Mouse (Mus musculus): ENCODE measurements around the gene Cacnb2. TPM values are rescaled to one million over a fixed set of nuclear protein-coding genes. Genes with fewer than 3 reads are reported as not detected.

Cacnb2 gene
- polyA plus RNA-seq, 1 experiment from 2014 or later, result 2.2 TPM

DNA sequence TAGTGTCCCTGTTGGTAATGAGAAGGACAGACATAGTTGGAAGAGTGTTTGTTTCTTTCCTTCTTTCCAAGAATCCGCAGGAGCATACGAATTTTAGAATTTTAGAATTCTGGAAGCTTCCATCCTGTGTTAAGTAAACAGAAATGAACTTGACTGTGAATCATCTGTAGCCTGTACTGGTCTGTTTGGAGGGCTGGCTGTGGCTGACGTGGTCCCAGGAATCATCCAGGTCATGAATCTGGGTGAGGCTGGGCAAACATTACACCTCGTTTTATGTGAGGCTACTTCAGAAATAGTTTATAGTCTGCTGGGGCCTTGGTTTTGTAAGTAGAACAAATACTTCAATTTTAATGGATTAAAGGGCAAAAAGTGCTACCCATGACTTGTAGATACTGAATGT lies 18.0 kb downstream of the Cacnb2 start:
- Histone ChIP-seq H3K4me3 (no peak overlapping the region), H3K36me3 (replicated peaks) (no peaks in the 10 kb centered on the region), H3K27ac (replicated peaks) (no peak overlapping the region), H3K9me3 (no peaks in the 10 kb centered on the region), H3K4me1 (no peaks in the 10 kb centered on the region), H3K27me3 (replicated peaks; ENCODE audit: low read depth, poor library complexity, severe bottlenecking) (no peaks in the 10 kb centered on the region)
- WGBS, result 84% methylated on average over 4 of the region's 4 CpGs
- DNase-seq (ENCODE audit: low spot score), result no peak

DNA sequence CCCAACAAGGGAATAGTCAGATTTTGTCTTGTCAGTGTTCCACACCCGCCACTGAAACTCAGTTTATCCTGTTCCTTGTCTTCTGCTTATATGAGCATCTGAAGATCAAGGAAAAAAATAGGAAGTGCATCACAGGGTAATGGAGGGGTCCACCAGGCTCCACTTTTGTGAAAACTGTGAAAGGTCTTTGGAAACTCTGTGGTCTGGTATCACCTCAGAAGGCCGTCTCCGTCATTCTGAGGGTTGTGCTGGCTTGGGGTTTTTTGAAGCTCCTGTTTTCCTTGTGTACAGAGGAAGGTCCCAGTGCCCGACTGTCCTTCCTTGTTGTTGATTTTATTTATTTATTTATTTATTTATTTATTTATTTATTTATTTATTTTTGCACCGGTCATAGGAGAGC lies 20.9 kb downstream of the Cacnb2 start:
- no peak for DNase-seq (ENCODE audit: low spot score)
- H3K9me3 ChIP-seq, result no peaks in the 10 kb centered on the region
- H3K27me3 ChIP-seq (replicated peaks; ENCODE audit: low read depth, poor library complexity, severe bottlenecking), result no peaks in the 10 kb centered on the region
- WGBS, result 88% methylated on average over 5 of the region's 5 CpGs
- no peaks in the 10 kb centered on the region; the same call in 1 of the 2 replicates for H3K4me1 ChIP-seq
- no peak overlapping the region for H3K4me3 ChIP-seq
- H3K36me3 ChIP-seq (replicated peaks), result no peaks in the 10 kb centered on the region
- H3K27ac ChIP-seq (replicated peaks), result no peak overlapping the region

DNA sequence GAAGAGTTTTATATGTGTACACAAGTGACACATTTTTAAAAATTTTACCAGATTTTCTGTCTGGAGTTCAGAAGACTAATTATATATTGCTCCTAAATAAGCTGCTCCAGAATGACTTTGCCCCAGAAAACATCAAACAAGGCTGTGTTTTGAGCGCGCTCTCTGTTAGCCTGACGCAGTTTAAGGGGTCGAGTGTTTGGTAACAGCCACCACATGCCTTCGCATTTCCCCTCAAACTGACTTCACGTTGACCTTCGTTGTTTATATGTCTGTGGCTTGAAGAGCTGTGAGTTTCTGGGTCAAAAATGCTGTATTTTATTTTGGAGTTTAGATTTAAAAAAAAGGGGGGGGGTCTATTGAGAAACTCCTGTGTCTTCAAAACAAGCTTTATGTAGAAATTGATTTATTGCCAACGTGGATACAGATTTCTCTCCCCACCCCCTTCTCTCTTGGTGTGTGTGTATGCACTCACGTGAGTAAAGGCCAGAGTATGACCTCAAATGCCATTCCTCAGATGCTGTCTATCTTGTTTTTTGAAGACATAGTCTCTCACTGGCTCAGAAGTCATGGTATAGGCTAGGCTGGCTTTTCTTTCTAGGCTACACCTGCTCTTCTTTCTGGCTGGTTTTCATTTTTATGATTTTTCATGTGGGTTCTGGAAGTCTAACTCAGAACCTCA lies 27.1 kb downstream of the Cacnb2 start:
- no peak overlapping the region for H3K27ac ChIP-seq (replicated peaks)
- no peak for DNase-seq (ENCODE audit: low spot score)
- no peaks in the 10 kb centered on the region; the same call in 1 of the 2 replicates for H3K4me1 ChIP-seq
- no peaks in the 10 kb centered on the region for H3K9me3 ChIP-seq
- no peaks in the 10 kb centered on the region for H3K36me3 ChIP-seq (replicated peaks)
- no peaks in the 10 kb centered on the region for H3K27me3 ChIP-seq (replicated peaks; ENCODE audit: low read depth, poor library complexity, severe bottlenecking)
- no peak overlapping the region for H3K4me3 ChIP-seq
- 80% methylated on average over 9 of the region's 9 CpGs for WGBS

DNA sequence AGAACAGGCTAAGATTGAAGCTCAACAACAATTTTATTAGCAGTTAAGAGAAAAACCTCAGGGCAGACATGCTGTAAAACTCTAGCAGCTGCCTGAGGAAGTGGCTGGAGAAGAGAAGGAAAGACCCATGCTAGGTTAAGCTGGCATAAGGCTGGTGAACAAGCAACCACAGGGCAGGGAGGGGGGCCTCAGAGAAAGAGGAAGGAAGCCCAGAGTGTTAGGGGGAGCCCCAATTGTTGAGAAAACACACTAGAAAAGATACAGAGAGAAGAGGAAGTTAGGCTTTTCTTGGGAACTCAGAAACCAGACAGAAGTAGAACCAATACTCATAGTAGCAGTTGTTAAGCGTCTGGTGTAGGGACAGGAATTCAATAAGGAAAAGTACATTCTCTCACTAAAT lies 28.7 kb downstream of the Cacnb2 start:
- Histone ChIP-seq H3K27ac (replicated peaks) (no peak overlapping the region), H3K9me3 (no peaks in the 10 kb centered on the region), H3K36me3 (replicated peaks) (no peaks in the 10 kb centered on the region), H3K4me3 (no peak overlapping the region), H3K4me1 (no peaks in the 10 kb centered on the region; the same call in 1 of the 2 replicates), H3K27me3 (replicated peaks; ENCODE audit: low read depth, poor library complexity, severe bottlenecking) (no peaks in the 10 kb centered on the region)
- 90% methylated on average over 1 of the region's 1 CpGs for WGBS
- no peak for DNase-seq (ENCODE audit: low spot score)

DNA sequence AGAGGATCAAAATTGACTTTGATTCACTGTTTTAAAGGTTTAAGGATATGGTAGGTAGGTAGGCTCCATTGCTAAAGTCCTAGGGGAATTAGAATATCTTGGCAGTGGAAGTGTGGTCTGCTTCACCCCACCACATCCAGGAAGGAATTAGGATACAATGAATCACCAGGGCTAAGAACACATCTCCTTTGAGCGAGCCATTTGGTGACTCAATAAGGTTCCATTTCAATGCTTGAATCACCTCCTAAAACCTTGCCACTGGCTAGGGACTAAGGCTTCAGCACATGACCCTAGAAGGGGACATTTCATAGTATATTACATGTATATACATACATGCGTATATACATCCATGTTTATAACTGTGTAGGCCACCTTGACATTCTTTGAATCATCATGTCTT lies 30.3 kb downstream of the Cacnb2 start:
- 86% methylated on average over 2 of the region's 2 CpGs for WGBS
- no peaks in the 10 kb centered on the region for H3K9me3 ChIP-seq

DNA sequence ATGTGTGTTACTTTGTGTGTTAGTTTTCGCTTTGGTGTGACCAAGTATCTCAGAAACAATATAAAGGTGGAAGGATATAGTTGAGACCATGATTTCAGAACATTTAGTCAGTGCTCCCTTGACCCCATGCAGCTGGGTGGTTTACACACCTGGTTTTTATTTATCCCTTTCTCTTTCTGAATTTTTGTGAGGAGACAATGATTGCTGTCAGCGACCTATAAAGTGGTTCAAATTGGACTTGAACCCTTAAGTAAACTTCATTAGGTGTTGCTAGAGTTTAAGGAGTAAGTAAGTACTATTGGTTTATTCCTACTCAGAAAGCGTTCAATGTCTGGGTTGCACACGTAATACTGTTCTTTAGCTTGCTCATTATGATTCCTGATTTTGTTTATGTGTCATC lies 36.4 kb downstream of the Cacnb2 start:
- H3K4me3 ChIP-seq, result no peak overlapping the region
- WGBS, result 77% methylated on average over 4 of the region's 4 CpGs
- DNase-seq (ENCODE audit: low spot score), result no peak
- H3K27me3 ChIP-seq (replicated peaks; ENCODE audit: low read depth, poor library complexity, severe bottlenecking), result no peaks in the 10 kb centered on the region
- H3K9me3 ChIP-seq, result no peaks in the 10 kb centered on the region
- no peak overlapping the region for H3K27ac ChIP-seq (replicated peaks)
- no peaks in the 10 kb centered on the region for H3K36me3 ChIP-seq (replicated peaks)
- H3K4me1 ChIP-seq, result no peaks in the 10 kb centered on the region

More for the DNA sequence above, 30.3 kb downstream of the Cacnb2 start:
- Histone ChIP-seq H3K27me3 (replicated peaks; ENCODE audit: low read depth, poor library complexity, severe bottlenecking) (no peaks in the 10 kb centered on the region), H3K4me3 (no peak overlapping the region), H3K27ac (replicated peaks) (no peak overlapping the region), H3K4me1 (no peaks in the 10 kb centered on the region), H3K36me3 (replicated peaks) (no peaks in the 10 kb centered on the region)
- no peak for DNase-seq (ENCODE audit: low spot score)

DNA sequence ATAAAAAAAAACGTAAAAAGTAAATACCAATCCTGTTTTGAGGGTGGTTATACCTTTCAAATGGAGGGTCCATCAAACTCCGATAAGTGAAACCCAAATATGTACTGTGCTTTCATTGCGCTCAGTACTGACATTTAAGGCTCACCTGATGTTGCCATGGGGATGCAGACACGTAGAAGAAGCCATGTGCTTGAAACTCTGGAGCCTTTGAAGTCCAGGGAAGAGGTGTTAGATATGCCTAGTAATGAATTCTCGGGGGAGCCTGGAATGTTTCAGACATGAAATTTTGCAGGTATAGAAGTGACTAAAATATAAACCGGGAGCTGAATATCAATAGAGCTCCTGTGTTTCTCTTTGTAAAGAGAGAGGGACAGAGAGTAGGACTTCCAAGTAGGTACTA lies 37.0 kb downstream of the Cacnb2 start:
- H3K9me3 ChIP-seq, result no peaks in the 10 kb centered on the region
- 89% methylated on average over 6 of the region's 6 CpGs for whole genome bisulfite sequencing

DNA sequence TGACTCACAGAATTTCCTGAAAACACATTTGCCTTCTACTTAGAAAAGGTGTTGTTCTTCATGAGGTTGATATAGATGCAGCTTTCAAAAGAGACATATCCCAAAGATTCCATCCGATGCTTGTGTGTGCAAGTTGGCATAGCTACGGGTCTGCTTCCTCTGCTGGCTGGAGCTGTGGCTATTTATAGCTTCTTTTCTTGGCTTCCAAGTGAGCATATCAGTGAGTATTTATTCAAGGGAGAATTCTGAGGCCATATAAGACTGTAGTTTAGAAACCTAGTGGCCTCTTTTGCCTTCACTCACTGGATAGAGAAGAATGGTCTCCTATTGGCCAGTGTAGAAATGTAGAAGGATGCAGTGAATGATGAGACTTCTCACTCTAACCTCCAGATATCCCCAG lies 38.2 kb downstream of the Cacnb2 start:
- H3K4me1 ChIP-seq, result no peaks in the 10 kb centered on the region
- 81% methylated on average over 2 of the region's 2 CpGs for WGBS
- no peaks in the 10 kb centered on the region for H3K27me3 ChIP-seq (replicated peaks; ENCODE audit: low read depth, poor library complexity, severe bottlenecking)
- no peaks in the 10 kb centered on the region for H3K9me3 ChIP-seq
- no peaks in the 10 kb centered on the region for H3K36me3 ChIP-seq (replicated peaks)
- no peak overlapping the region for H3K4me3 ChIP-seq
- no peak for DNase-seq (ENCODE audit: low spot score)
- H3K27ac ChIP-seq (replicated peaks), result no peak overlapping the region

More for the DNA sequence above, 37.0 kb downstream of the Cacnb2 start:
- Histone ChIP-seq H3K36me3 (replicated peaks) (no peaks in the 10 kb centered on the region), H3K4me3 (no peak overlapping the region), H3K27me3 (replicated peaks; ENCODE audit: low read depth, poor library complexity, severe bottlenecking) (no peaks in the 10 kb centered on the region), H3K4me1 (no peaks in the 10 kb centered on the region), H3K27ac (replicated peaks) (no peak overlapping the region)
- DNase-seq (ENCODE audit: low spot score), result no peak

DNA sequence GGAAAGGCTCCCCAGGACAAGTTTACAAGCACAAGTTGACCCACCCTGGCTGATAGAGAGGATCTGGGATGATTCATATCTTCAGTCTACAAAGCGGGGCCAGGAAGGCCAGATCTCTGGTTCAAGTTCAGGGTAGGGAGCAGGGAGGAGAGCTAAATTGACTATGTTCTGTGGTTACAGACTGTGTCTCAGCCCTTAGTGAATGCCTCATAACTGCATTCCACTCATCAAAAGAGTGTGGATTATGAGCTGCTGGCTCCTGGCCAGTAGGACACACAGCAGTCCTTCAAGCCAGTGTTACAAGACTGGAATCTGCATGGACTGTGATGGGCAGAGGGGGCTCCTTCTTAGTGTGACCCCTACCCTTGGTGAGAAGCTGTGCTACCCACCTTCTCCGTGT lies 48.4 kb downstream of the Cacnb2 start:
- Histone ChIP-seq H3K4me3 (no peak overlapping the region), H3K9me3 (no peaks in the 10 kb centered on the region), H3K27ac (replicated peaks) (no peak overlapping the region), H3K36me3 (replicated peaks) (no peaks in the 10 kb centered on the region), H3K4me1 (peaks cover 13% of the 10 kb centered on the region), H3K27me3 (replicated peaks; ENCODE audit: low read depth, poor library complexity, severe bottlenecking) (no peaks in the 10 kb centered on the region)
- no peak for DNase-seq (ENCODE audit: low spot score)
- 84% methylated on average over 2 of the region's 2 CpGs for WGBS

DNA sequence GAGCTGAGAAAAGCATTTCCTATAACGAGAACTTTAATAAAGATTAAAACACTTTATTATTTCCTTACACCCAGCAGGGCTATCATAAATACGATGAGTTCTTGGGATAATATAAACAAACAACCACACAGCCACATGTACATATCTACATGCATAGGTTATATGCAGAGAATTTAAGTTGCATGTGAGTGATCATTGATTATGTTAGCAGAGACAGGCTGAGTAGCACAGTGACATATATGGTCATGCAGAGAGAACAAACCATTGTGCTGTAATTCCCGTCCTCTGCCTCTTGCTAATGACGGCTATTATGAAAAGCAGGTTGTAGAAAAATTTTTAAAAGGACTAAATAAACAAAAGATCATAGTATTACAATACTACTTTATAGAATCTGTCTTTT lies 53.8 kb downstream of the Cacnb2 start:
- Histone ChIP-seq H3K9me3 (no peaks in the 10 kb centered on the region), H3K4me1 (peaks cover 28% of the 10 kb centered on the region), H3K27me3 (replicated peaks; ENCODE audit: low read depth, poor library complexity, severe bottlenecking) (no peaks in the 10 kb centered on the region), H3K4me3 (no peak overlapping the region), H3K27ac (replicated peaks) (no peak overlapping the region), H3K36me3 (replicated peaks) (no peaks in the 10 kb centered on the region)
- no peak for DNase-seq (ENCODE audit: low spot score)
- WGBS, result 76% methylated on average over 4 of the region's 4 CpGs

DNA sequence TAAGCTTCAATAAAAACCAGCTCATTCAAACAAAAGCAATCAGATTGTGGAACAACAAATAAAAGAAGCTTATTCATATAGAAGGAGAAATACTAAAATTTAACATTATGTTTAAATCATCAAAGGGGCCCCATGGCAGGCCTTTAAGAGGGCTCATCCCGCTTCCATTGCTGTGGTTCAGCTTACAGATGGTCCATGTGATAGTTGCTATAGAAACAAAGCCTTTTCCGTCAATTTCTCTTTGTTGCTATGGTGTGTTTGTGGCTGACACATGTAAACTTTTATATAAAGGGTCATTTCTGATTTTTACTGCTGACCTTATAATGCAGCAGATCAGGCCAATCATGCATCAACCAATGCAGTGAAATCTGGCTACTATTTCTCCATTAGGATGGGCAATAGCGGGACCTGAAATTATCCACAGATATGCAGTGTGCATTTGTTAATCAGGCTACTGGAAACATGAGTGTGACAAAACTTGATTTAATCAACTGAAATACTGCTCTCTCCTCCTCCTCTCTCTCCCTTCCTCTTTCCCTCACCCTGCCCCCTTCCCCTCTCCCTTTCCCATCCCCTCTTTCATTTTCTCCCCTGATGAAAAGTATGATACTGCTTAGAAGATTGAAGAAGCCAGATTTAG lies 54.4 kb downstream of the Cacnb2 start:
- no peaks in the 10 kb centered on the region for H3K9me3 ChIP-seq
- no peaks in the 10 kb centered on the region for H3K27me3 ChIP-seq (replicated peaks; ENCODE audit: low read depth, poor library complexity, severe bottlenecking)
- H3K36me3 ChIP-seq (replicated peaks), result no peaks in the 10 kb centered on the region
- no peak for DNase-seq (ENCODE audit: low spot score)
- WGBS, result 64% methylated on average over 3 of the region's 3 CpGs
- peaks cover 27% of the 10 kb centered on the region for H3K4me1 ChIP-seq
- no peak overlapping the region for H3K4me3 ChIP-seq
- no peak overlapping the region for H3K27ac ChIP-seq (replicated peaks)

DNA sequence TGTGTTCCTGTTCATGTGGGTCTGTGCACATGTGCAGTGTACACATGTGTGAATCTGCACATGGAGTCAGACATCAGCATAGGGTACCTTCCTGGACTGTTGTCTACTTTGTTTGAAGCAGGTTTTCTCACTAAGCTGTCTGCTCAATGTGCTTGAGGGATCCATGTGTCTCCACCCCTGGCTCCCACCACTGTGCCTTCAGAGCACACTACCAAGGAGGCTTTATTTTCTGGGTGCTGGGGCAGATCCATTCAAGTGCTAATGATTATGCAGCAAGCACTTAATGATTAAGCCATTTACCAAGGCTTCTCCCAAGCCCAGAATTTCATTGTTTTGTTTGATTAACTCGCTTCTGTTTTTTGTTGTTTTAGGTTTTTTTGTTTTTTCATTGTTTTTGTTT lies 62.3 kb downstream of the Cacnb2 start:
- Histone ChIP-seq H3K27me3 (replicated peaks; ENCODE audit: low read depth, poor library complexity, severe bottlenecking) (no peaks in the 10 kb centered on the region), H3K4me1 (peaks cover 7% of the 10 kb centered on the region), H3K4me3 (no peak overlapping the region), H3K36me3 (replicated peaks) (no peaks in the 10 kb centered on the region), H3K27ac (replicated peaks) (no peak overlapping the region), H3K9me3 (no peaks in the 10 kb centered on the region)
- 20% methylated on average over 1 of the region's 1 CpGs for WGBS
- DNase-seq (ENCODE audit: low spot score), result no peak

DNA sequence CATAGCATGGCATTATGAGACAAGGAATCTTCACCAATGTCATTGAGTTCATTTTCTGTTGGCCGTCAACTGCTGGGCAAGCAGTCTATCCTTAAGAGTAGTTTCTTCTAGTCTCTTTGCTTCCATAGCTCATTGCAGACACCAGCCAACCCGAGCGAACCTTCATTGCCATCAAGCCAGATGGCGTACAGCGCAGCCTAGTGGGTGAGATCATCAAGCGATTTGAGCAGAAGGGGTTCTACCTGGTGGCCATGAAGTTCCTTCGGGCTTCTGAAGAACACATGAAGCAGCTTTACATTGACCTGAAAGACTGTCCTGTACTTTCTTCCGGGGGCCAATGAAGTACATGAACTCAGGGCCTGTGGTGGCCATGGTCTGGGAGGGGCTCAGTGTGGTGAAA lies 69.2 kb downstream of the Cacnb2 start:
- Histone ChIP-seq H3K4me3 (no peak overlapping the region), H3K4me1 (no peaks in the 10 kb centered on the region), H3K9me3 (no peaks in the 10 kb centered on the region), H3K36me3 (replicated peaks) (no peaks in the 10 kb centered on the region), H3K27me3 (replicated peaks; ENCODE audit: low read depth, poor library complexity, severe bottlenecking) (no peaks in the 10 kb centered on the region), H3K27ac (replicated peaks) (no peak overlapping the region)
- no peak for DNase-seq (ENCODE audit: low spot score)
- WGBS, result 95% methylated on average over 8 of the region's 8 CpGs
